Mouse (Mus musculus) effector memory CD4-positive, alpha-beta T cell, adult 5 months (primary cell): ENCODE data around the gene Pcp4l1. TPM values are rescaled to one million over a fixed set of nuclear protein-coding genes. Genes with fewer than 3 reads are reported as not detected.

Source experiments
- polyA plus RNA-seq: library from polyadenylated mRNA; unstranded; fragments of 100-300 nt; shearing (Covaris generic); gene quantifications from one replicate; pipeline ENCODE4 v1.2.1, GENCODE M21; 2017

Gene Pcp4l1
- polyA plus RNA-seq = not detected

GRCm38 (mm10) chr1:171195887-171196397 lies at the start of gene Pcp4l1:
Pcp4l1 (minus strand) TSS chr1:171196268.

GRCm38 (mm10) chr1:171234126-171234525 lies 38.1 kb upstream of the Pcp4l1 start, which contains the start of gene Fcer1g:
Fcer1g (minus strand) TSS chr1:171234365.

GRCm38 (mm10) chr1:171224857-171225256 lies 28.8 kb upstream of the Pcp4l1 start, which contains the start of gene Apoa2:
Apoa2 (plus strand) TSS chr1:171225054.

GRCm38 (mm10) chr1:171222238-171223155 lies 26.4 kb upstream of the Pcp4l1 start, which contains the start of gene Tomm40l:
Tomm40l (minus strand) TSS chr1:171222514.

GRCm38 (mm10) chr1:171213801-171214496 lies 17.9 kb upstream of the Pcp4l1 start, which contains the start of gene Nr1i3:
Nr1i3 (plus strand) TSS chr1:171213970.

GRCm38 (mm10) chr1:171149974-171150760 lies 45.9 kb downstream of the Pcp4l1 start, which contains the start of the genes Sdhc and Mpz:
Sdhc (minus strand) TSS chr1:171150603.
Mpz (plus strand) TSS chr1:171150711.

Other genes with a start within 250 kb of the Pcp4l1 start
- gene Fcgr2b, start 219.7 kb downstream of the Pcp4l1 start, polyA plus RNA-seq = 17.0 TPM
- gene Fcgr4, start 177.3 kb downstream of the Pcp4l1 start, polyA plus RNA-seq = not detected
- gene Fcgr3, start 131.3 kb downstream of the Pcp4l1 start, polyA plus RNA-seq = 1.2 TPM
- 1.4 TPM for gene Cfap126, start 82.3 kb downstream of the Pcp4l1 start, polyA plus RNA-seq
- 124 TPM for gene Sdhc, start 45.7 kb downstream of the Pcp4l1 start, polyA plus RNA-seq
- not detected for gene Mpz, start 45.6 kb downstream of the Pcp4l1 start, polyA plus RNA-seq
- 0.24 TPM for gene Nr1i3, start 17.7 kb upstream of the Pcp4l1 start, polyA plus RNA-seq
- gene Tomm40l, start 26.2 kb upstream of the Pcp4l1 start, polyA plus RNA-seq = 19.9 TPM
- gene Apoa2, start 28.8 kb upstream of the Pcp4l1 start, polyA plus RNA-seq = not detected
- gene Fcer1g, start 38.1 kb upstream of the Pcp4l1 start, polyA plus RNA-seq = 0.96 TPM
- not detected for gene Adamts4, start 54.2 kb upstream of the Pcp4l1 start, polyA plus RNA-seq
- 98.0 TPM for gene Ndufs2, start 55.1 kb upstream of the Pcp4l1 start, polyA plus RNA-seq
- 48.0 TPM for gene B4galt3, start 74.1 kb upstream of the Pcp4l1 start, polyA plus RNA-seq
- gene Ppox, start 84.9 kb upstream of the Pcp4l1 start, polyA plus RNA-seq = 69.2 TPM
- 44.2 TPM for gene Usp21, start 91.7 kb upstream of the Pcp4l1 start, polyA plus RNA-seq
- 47.4 TPM for gene Ufc1, start 98.8 kb upstream of the Pcp4l1 start, polyA plus RNA-seq
- 23.9 TPM for gene Dedd, start 132.9 kb upstream of the Pcp4l1 start, polyA plus RNA-seq
- gene Nit1, start 149.4 kb upstream of the Pcp4l1 start, polyA plus RNA-seq = 27.7 TPM
- gene Pfdn2, start 149.4 kb upstream of the Pcp4l1 start, polyA plus RNA-seq = 116 TPM
- gene Klhdc9, start 164.5 kb upstream of the Pcp4l1 start, polyA plus RNA-seq = not detected
- gene Nectin4, start 173.8 kb upstream of the Pcp4l1 start, polyA plus RNA-seq = not detected
- 131 TPM for gene Arhgap30, start 192.7 kb upstream of the Pcp4l1 start, polyA plus RNA-seq
- 55.7 TPM for gene Usf1, start 215.0 kb upstream of the Pcp4l1 start, polyA plus RNA-seq
- 1.3 TPM for gene Tstd1, start 222.6 kb upstream of the Pcp4l1 start, polyA plus RNA-seq
- not detected for gene F11r, start 241.3 kb upstream of the Pcp4l1 start, polyA plus RNA-seq